Mouse (Mus musculus) heart, postnatal 0 days (tissue): Measurements from ENCODE around the gene Tsga10ip.

Experiments used
- CTCF ChIP-seq: IDR thresholded peaks from 2 replicates; pipeline ENCODE4 v1.5.1; 2016; ENCODE audit warnings: antibody characterized with exemption, control low read depth, low read depth
- EP300 ChIP-seq: IDR thresholded peaks from 2 replicates; pipeline ENCODE4 v1.6.1; 2016; ENCODE audit warnings: antibody characterized with exemption, low read depth

DNA sequence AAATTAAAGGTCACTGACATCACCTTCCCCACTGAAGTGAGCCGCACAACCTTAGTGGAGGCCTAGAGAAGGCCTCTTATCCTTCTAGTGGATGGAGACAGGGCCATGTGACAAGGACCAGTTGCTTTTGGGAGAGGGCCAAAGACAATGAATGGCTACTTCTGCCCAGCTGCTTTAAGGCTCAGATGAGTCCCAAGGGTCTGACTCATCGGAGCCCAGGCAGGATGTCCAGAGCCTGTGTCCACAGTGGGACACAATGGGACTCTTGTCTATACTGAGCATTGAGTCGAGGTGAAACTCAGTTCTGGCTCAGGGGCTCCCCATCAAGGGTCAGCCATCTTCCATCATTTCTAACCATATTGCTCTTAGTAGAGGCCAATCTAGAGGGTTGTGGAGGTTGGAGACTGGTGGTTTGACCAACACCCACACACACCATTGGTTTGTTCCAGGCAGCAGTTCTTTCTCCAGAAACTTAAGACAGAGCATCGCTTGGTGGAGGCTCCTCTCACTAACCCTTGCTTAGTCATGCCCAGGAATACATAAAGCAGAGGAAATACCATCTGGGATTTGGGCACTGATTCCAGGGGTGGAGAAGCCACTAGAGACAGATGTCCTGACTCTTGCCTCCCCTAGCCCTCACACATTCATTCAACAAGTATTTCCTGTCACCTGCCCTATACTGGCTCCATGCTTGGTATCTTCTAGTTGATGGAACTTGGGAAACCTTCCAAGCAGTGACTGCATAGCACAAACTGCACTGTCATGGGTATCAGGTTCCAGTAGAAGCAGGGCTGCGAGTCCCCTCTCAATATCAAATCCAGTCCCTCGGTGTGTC is 56.8 kb downstream of the Tsga10ip start:
- TF ChIP-seq CTCF (no peak), EP300 (no peak)
